Mouse (Mus musculus) MEL (cell line): Measurements from ENCODE around the gene Rabep1. TPM values are rescaled to one million over a fixed set of nuclear protein-coding genes. Genes with fewer than 3 reads are reported as not detected.

Source experiments
- polyA plus RNA-seq, 2 experiments: library from polyadenylated mRNA; stranded (reverse) in 1 of 2; unstranded in 1 of 2; fragments of >175 nt in 1 of 2; fragments of >200 nt in 1 of 2; gene quantifications; 2 replicates each; pipeline versions ENCODE4 v1.2.1 to v1.2.4; 2012; ENCODE audit warnings: low replicate concordance in 2 of 2, low read depth in 1 of 2; ENCODE audit not compliant: insufficient read length in 2 of 2, insufficient read depth in 1 of 2, missing spikeins in 1 of 2
- total RNA-seq: library from RNA; depleted of rRNA; stranded (reverse); fragments of 300-350 nt; gene quantifications from 2 replicates; pipeline ENCODE4 v1.2.3, GENCODE M21; 2012; rRNA removed

Rabep1 gene
- total and polyA plus RNA-seq, 3 experiments, result 24.2 to 72.2 (median 34.3) TPM

Other genes with a start within 250 kb of the Rabep1 start
- not detected in 2 replicates for gene 4930544D05Rik, start 228.9 kb upstream of the Rabep1 start, total RNA-seq
- gene 4930544D05Rik, start 228.9 kb upstream of the Rabep1 start, polyA plus RNA-seq, result under 1 TPM in 1 of 2 experiments, not detected in 1; 0.10 TPM
- gene Chrne, start 225.6 kb upstream of the Rabep1 start, total RNA-seq, result 0.54 TPM in 1 of 2 replicates, not detected in the other
- gene Chrne, start 225.6 kb upstream of the Rabep1 start, polyA plus RNA-seq, result under 1 TPM in 1 of 2 experiments, not detected in 1; 0.33 TPM
- gene Gp1ba, start 205.7 kb upstream of the Rabep1 start, total RNA-seq, result 0.98 and 1.6 TPM in 2 replicates
- 1 to 10 TPM in 1 of 2 experiments, not detected in 1; 5.0 TPM for gene Gp1ba, start 205.7 kb upstream of the Rabep1 start, polyA plus RNA-seq
- gene Rnf167, start 197.5 kb upstream of the Rabep1 start, total RNA-seq, result 30.4 and 31.4 TPM in 2 replicates
- gene Rnf167, start 197.5 kb upstream of the Rabep1 start, polyA plus RNA-seq, result 10 to 100 TPM in 1 of 2 experiments, not detected in 1; 44.4 TPM
- 96.3 and 104 TPM in 2 replicates for gene Slc25a11, start 197.3 kb upstream of the Rabep1 start, total RNA-seq
- 100 to 1,000 TPM; 114 to 145 TPM for gene Slc25a11, start 197.3 kb upstream of the Rabep1 start, polyA plus RNA-seq
- gene Pfn1, start 190.1 kb upstream of the Rabep1 start, total RNA-seq, result 1,332 and 1,356 TPM in 2 replicates
- gene Pfn1, start 190.1 kb upstream of the Rabep1 start, polyA plus RNA-seq, result 1,000 to 10,000 TPM; 2,392 to 5,980 TPM
- gene Eno3, start 187.6 kb upstream of the Rabep1 start, total RNA-seq, result 12.9 and 14.2 TPM in 2 replicates
- 10 to 100 TPM in 1 of 2 experiments, not detected in 1; 16.8 TPM for gene Eno3, start 187.6 kb upstream of the Rabep1 start, polyA plus RNA-seq
- 76.4 and 81.0 TPM in 2 replicates for gene Spag7, start 175.4 kb upstream of the Rabep1 start, total RNA-seq
- gene Spag7, start 175.4 kb upstream of the Rabep1 start, polyA plus RNA-seq, result 10 to 100 TPM in 1 of 2 experiments, not detected in 1; 99.6 TPM
- 1.9 and 2.8 TPM in 2 replicates for gene Camta2, start 156.7 kb upstream of the Rabep1 start, total RNA-seq
- gene Camta2, start 156.7 kb upstream of the Rabep1 start, polyA plus RNA-seq, result 10 to 100 TPM in 1 of 2 experiments, not detected in 1; 15.0 TPM
- 0.35 and 0.46 TPM in 2 replicates for gene Inca1, start 144.6 kb upstream of the Rabep1 start, total RNA-seq
- gene Inca1, start 144.6 kb upstream of the Rabep1 start, polyA plus RNA-seq, result 1 to 10 TPM in 1 of 2 experiments, not detected in 1; 2.2 TPM
- 19.8 and 20.3 TPM in 2 replicates for gene Kif1c, start 144.2 kb upstream of the Rabep1 start, total RNA-seq
- gene Kif1c, start 144.2 kb upstream of the Rabep1 start, polyA plus RNA-seq, result 10 to 100 TPM in 1 of 2 experiments, not detected in 1; 21.7 TPM
- 1.5 TPM in 2 replicates for gene Zfp3, start 80.6 kb upstream of the Rabep1 start, total RNA-seq
- gene Zfp3, start 80.6 kb upstream of the Rabep1 start, polyA plus RNA-seq, result 1 to 10 TPM in 1 of 2 experiments, not detected in 1; 1.9 TPM
- gene Scimp, start 32.2 kb upstream of the Rabep1 start, total RNA-seq, result not detected in 2 replicates
- gene Scimp, start 32.2 kb upstream of the Rabep1 start, polyA plus RNA-seq, result not detected
- gene Nup88, start 125.2 kb downstream of the Rabep1 start, total RNA-seq, result 49.8 and 56.3 TPM in 2 replicates
- 10 to 100 TPM in 1 of 2 experiments, not detected in 1; 72.5 TPM for gene Nup88, start 125.2 kb downstream of the Rabep1 start, polyA plus RNA-seq
- 55.8 and 60.8 TPM in 2 replicates for gene Rpain, start 125.4 kb downstream of the Rabep1 start, total RNA-seq
- 10 to 100 TPM in 1 of 2 experiments, not detected in 1; 93.5 TPM for gene Rpain, start 125.4 kb downstream of the Rabep1 start, polyA plus RNA-seq
- 164 and 188 TPM in 2 replicates for gene C1qbp, start 138.2 kb downstream of the Rabep1 start, total RNA-seq
- 100 to 1,000 TPM in 1 of 2 experiments, not detected in 1; 614 TPM for gene C1qbp, start 138.2 kb downstream of the Rabep1 start, polyA plus RNA-seq
- gene Dhx33, start 159.7 kb downstream of the Rabep1 start, total RNA-seq, result 40.2 and 49.8 TPM in 2 replicates
- 10 to 100 TPM in 1 of 2 experiments, not detected in 1; 42.6 TPM for gene Dhx33, start 159.7 kb downstream of the Rabep1 start, polyA plus RNA-seq
- gene Mis12, start 174.8 kb downstream of the Rabep1 start, total RNA-seq, result 27.5 and 34.0 TPM in 2 replicates
- gene Mis12, start 174.8 kb downstream of the Rabep1 start, polyA plus RNA-seq, result 10 to 100 TPM in 1 of 2 experiments, not detected in 1; 17.2 TPM
- gene Derl2, start 175.1 kb downstream of the Rabep1 start, total RNA-seq, result 27.0 and 32.8 TPM in 2 replicates
- gene Derl2, start 175.1 kb downstream of the Rabep1 start, polyA plus RNA-seq, result 10 to 100 TPM in 1 of 2 experiments, not detected in 1; 32.8 TPM
- gene 6330403K07Rik, start 188.7 kb downstream of the Rabep1 start, total RNA-seq, result 0.10 and 0.15 TPM in 2 replicates
- under 1 TPM in 1 of 2 experiments, not detected in 1; 0.82 TPM for gene 6330403K07Rik, start 188.7 kb downstream of the Rabep1 start, polyA plus RNA-seq